Mouse (Mus musculus) cerebellum, adult 11-12 months (tissue): ENCODE data around the gene Pknox2.

Experiments used
- DNase-seq: peaks from one replicate; pipeline ENCODE4 v3.0.0; 2022

Gene Pknox2

DNA sequence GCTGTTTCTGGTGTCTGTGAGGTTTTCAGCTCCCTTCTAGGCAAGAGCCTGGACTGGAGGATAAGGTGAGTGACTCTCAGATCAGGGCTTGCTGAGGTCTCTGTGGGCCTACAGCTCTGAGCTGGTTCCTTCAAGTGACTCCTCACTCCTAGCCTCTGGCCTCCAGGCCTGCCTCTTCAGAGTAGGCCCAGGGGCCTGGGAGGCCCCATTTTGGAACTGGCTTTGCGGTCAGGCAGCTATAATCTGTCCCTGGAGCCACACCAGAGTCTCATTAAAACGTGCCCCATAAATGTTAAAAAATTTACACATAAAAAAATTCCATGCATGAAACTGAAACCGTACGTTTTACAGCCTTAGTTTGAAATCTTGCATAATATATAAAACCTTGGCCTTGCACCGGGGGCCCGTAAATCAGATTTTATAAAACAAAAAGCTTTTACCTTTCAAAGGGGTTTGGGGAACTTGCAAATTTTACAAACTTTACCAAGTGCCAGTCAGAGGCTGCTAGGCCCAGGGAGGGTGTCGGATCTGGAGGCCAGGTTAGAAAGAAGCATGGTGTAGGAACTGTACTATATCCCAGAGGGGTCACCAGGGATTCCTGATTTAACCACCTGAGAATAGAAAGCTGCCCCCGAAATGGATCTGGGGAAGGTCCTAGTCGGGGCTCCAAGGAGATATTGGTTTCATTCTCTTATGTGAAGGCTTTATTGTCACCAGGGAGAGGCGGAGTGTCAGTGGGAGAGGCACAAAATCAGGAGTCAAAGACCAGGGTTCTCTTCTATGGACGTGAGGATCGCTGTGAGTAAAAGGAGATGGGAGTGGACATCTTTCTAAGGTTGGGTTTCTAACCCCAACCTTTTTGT lies 214.0 kb downstream of the Pknox2 start:
- no peak for DNase-seq

DNA sequence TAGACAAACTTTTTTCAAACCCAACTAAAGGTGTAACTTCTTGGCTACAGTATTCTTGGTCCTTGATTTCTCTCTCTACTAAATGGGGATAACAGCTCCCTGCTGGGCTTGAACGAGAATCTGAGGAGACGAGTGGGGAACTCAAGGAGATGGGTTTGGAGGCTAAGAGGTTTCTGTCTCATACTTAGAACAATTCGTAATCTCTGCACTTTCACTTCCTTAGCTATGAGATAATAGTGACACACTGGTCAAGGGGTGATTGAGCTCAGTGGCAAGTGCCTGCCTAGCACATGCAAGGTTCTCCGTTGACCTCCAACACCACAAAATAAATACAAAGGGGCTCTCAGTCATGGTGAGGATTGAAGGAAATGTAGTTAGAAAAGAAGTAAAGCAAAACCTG lies 215.6 kb downstream of the Pknox2 start:
- DNase-seq = no peak

- no peak for DNase-seq
Observed at GRCm38 (mm10) chr9:36923753-36924152, 223.5 kb downstream of the Pknox2 start.

- no peak for DNase-seq
Observed at GRCm38 (mm10) chr9:36921718-36922415, 225.3 kb downstream of the Pknox2 start.

- DNase-seq = no peak
Observed at GRCm38 (mm10) chr9:36919472-36919871, 227.7 kb downstream of the Pknox2 start.

DNA sequence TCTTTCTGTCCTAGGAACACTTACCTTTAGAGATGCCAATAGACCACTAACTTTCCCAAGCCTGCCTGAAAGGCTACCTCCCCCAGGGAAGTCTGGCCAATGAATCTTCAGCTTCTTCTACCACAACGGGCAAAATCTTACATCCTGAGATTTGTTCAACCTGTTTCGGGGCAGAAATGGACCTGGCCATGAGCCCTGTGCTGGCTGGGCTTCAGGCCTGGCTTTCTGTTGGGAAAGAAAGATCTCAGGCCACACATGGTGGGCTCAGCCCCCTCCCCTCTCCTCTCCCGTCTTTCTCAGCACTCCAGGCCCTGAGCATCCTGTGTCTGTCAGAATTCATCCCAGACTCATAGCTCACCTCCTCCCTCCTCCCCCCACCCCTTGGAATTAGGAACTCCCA lies 228.6 kb downstream of the Pknox2 start:
- no peak for DNase-seq

DNA sequence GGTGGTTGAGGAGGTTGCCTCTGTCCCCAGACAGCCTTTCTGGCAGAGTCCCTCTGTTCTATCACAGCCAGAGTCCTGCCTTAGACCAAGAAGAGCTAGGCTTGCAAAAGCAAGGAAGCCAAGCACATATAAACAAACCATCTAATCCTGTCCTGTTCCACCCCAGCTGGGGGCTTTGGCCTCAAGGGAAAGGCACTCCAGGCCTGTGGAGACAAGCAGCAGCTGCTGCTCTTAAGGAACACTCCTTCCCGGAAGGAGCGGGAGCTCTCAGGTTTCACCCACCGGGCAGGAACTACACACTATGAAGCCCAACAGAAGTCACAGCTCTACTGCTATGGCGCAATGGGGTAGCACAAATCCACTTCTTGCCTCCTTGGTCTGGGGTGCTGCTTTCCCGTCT lies 230.3 kb downstream of the Pknox2 start:
- no peak for DNase-seq

DNA sequence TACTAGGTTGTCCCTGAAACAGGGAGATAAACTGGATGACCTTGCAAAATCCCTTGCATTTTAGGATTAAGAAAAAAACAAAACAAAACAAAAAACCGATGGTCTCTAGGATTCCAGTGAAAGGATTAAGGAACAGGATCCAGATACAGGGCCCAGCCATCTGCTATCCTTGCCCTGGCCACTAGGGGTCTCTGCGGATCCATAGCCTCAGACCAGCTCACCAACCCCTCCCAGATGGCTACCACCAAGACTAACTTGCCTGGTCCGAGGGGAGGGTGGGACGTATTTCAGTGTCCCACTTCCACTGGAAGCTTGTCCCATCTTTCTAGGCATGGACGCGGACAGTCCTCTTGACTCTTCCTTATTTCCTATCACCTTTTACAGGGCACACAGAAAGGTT lies 230.8 kb downstream of the Pknox2 start:
- DNase-seq = peak; percentile 70

DNA sequence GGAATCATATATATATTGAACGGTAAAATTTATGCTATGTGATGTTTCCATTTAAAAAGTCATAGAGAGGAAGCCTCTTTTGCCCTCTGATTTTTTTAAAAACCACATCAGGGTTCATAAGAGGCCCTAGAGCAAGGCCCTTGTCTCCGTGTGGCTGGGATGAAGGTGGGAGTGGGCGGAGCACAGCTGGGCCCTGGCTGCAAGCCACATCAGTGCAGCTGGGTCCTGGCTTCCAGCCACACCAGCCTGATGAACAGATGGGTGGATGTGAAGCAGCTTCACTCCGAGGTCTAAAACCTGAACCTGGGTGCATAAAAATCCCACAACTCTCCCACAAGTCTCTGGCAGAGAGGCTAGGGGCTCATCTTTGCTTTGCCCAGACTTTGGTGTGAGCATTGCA lies 241.8 kb downstream of the Pknox2 start:
- DNase-seq = no peak

DNA sequence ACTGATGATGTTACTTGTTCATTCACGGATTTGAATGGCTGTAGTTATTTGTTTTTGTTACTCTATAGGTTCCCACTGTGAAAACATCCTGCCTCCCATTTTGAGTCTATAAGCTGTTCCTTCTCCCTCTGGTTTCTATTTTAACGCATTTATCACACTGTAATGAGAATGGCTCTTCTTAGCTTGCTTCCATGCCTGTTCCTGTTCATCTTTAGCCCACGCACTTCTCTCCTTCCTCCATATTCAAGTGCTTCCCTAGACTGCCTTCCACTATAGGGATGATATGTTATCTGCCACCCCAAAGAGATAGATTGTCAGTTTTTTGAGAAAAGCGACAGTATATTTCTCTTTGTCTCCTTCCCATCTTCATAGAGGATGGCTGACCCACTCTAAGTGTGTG lies 246.7 kb downstream of the Pknox2 start:
- no peak for DNase-seq

DNA sequence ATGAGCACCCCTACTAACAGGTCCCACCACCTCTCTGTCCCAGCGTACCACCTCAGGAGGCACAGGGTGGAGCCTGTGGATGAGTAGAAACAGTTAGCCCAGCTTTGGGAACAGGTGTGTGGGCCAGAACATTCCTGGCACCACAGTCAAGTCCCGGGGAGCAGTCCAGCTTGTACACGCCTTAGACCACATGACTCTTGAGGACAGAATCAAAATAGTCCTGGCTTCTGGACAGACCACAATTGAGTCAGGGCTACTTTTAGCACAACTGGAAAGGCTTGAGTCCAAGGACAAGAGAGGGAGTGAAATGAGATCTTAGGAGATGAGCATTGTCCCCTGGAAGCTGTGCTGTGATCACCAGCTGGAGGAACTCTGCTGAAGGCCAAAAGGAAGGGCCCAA lies 248.6 kb downstream of the Pknox2 start:
- no peak for DNase-seq

DNA sequence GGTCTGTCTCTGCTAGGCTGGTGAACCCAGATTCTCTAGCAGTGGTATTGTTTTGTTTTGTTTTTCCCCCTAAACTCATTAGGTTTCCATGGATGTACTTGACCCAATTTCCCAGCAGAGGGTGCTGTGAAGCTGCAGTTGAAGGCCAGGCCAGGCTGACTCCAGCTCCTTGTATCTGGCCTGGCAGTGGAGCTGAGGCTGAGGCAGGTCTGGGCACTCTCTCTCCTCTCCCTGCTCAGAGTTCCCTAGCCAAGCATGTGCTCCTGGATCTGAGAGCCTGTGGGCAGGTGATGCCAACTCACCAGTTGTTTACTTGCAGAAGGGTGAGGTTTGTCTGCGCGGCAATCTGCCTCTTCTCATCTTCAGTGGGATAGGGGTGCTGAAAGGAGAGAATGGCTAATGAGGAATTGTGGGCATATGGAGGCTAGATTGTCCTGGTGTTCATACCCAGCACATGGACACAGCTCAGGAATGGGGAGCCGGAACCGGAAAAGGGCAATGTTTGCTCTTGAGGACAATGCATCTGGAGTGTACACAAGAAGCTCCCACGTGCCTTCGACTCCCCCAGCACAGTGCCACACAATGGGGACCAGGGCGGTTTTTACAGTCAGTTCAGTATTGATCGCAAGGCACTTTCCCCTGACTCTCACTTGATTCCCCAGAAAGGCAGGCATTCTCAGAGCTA lies 252.1 kb downstream of the Pknox2 start:
- peak; percentile 81 for DNase-seq

DNA sequence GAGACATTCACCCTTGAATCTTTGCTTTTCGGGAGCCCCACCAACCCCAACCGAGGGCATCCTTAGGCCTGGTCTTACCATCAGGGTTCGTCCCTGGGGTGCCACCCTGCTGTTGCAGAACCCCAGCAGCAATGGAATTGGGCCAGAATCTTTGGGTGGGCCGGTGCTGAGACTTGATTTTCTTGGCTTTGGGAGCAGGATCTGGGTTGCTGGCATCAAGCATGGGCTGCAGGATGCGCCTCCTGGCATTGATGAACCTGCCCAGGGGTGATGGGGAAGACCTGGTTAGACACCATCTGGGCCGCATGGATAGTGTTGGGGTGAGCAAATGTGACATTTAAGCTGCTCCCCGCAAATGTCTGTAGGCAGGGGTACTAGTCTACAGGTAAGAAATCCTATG lies 253.0 kb downstream of the Pknox2 start:
- DNase-seq = peak; percentile 60

DNA sequence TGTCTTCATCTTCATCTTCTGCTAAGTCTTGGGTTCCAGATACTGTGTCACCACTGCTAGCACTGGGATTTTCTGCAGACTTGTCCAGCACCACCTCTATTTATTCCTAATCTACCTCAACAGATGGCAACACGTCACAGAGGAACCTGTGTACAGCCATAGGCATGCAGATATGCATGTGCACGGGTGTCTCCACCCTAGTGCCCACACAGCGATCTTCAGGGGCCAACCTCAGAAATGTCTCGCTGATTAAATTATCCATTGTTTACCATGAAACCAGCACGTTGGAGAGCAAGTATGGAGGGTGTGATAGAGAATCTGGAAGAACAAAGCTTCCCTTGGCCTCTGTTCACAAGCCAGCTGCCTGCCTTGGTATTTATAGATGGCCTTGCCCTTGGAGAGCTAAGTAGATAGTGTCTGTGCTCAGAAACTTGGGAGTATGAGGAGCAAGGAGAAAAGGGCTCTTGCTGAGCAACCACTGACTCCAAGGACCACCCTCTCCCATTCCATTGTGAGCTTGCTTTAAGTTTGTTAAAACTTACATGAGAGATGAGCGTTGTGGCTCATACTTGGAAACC lies 253.7 kb downstream of the Pknox2 start:
- DNase-seq = no peak

DNA sequence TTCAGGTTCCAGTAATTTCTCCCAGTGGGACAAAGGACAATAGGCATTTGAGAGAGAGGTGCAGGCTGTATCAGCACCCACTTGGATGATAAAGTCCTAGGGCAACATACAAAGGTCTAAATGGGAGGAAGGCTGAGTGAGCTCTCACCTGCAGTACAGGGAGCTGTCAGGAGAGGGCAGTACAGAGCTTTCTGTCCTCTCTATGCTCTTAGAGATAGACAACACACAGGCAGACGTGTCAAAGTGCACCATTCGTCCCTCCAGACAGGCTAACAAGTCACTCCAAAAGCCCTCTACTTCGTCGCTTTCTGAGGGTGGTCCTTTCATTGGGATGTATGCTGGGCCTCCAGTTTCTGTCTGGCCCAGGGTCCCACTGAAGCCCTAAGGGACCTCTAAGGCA lies 256.7 kb downstream of the Pknox2 start:
- no peak for DNase-seq

- DNase-seq = no peak
Observed at GRCm38 (mm10) chr9:36885237-36885636, 262.0 kb downstream of the Pknox2 start.

DNA sequence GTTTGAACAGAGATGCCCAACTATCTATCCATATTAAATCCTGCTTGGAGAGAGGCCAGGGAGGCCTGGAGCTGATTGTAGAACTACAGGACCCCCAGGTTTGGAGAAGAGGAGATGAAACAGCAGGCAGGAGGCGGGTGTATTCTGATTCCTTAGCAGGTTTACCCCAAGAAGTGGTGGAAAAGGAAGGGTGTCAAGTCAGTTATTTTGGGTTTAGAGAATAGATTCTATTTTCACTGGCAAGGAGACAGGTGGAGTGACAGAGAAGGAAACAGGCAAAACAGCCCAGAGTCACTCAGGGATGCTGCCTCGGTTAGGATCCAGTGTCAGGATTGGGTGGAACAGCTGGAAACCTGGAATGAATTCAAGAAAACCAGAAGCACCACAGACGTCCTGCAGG lies 263.6 kb downstream of the Pknox2 start:
- no peak for DNase-seq

DNA sequence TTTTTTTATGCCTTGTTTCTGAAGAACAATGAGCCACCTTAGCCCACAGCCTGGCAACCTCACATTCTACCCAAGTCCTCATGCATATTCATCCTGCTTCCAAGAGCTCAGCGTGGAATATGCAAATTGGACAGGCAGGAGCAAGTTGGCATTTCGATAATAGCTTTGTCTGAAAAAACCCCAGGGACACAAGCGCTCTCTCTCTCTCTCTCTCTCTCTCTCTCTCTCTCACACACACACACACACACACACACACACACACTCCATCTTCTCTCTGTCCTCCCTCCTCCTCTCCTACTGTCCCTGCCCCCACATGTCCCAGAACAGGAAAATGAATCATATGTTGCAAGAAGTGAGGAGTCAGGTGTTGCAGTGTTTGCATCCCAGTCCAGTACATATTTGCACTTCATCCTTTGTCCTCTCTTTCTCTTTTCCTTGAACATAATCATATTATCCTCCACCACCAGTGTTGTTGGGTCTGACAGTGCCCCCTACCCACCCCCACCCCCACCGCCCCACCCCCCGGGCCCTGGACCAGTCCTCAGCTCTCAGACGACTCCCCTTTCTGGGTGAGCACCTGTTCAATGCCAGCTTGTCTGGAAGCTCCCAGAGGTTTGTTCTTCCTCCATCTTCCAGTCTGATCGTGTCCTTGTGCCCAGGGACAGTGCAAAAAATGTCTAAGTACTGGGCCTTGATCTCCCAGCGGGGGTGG lies 265.0 kb downstream of the Pknox2 start:
- DNase-seq = no peak

DNA sequence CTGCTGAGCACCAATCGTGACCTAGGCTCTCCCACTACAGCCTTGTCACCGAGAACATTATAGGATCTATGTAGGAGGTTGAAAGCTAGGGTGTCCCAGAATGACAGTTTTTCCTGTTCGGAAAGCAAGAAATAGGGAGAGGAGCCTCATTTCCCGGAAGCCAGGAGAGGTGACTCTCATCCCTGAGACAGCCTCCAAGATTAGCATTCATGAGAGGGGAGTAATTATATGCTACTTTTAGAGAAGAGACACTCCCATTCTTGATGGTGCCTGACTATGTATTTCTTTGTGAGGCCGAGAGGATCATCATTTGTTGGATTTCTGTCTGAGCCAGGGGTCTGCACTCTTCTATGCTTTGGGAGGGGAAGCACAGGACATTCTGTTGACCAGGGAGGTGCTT lies 265.6 kb downstream of the Pknox2 start:
- DNase-seq = no peak

DNA sequence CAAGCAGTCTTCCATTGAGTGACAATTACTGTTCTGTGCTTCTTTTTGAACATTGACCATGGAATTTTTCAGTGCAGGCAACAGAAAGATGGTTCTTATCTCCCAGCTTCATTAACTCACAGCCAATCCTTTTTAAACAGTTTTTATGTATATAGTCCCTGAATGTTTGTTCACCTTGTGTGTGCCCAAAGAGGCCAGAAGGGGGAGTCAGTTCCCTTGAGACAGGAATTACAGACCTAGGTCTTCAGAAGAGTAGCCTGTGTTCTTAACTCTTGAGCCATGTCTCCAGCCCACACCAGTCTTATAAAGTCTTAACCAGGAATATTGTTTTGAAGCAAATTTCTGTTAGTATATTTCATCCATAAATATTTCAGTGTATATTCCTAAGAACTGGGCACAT lies 270.4 kb downstream of the Pknox2 start:
- no peak for DNase-seq

GRCm38 (mm10) chr9:36876313-36876712 lies 270.9 kb downstream of the Pknox2 start:
- DNase-seq = no peak

DNA sequence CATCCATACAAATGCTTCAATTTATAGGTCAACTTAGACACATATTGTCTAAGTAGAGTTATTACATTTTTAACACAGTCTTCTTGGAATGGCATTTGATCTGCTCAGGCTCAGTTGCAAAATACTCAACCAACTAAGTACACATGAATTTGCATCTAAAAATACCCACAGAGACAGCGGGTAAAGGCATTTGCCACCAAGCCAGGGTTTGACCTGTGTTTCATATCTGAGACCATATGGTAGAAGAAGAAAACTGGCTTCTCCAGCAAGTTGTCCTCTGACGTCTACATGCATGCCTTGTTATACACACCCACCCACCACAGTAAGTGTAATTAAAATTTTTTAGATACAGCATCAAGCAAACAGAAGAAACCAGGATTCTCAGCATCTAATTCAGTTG lies 273.4 kb downstream of the Pknox2 start:
- DNase-seq = no peak

DNA sequence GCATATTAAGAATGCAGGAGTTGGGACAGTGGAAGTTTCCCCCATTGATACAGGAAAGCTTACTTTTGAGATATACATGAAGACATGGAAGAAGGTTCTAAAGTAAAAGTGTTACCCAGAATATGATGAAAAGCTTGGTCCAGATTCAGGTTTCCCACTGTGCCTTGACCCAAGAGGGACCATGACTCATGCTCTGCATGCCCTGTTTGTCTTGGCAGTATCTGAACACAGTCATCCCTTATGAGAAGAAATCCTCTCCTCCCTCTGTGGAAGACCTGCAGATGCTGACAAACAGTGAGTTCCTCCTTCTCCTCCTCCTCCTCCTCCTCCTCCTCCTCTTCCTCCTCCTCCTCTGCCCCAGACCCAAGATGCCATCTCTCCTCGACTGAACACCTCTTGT lies 276.9 kb downstream of the Pknox2 start:
- peak; percentile 60 for DNase-seq
